Mouse (Mus musculus): ENCODE results near the gene Itpk1. TPM values are rescaled to one million over a fixed set of nuclear protein-coding genes. Genes with fewer than 3 reads are reported as not detected.

The Itpk1 gene
- polyA plus RNA-seq, 1 experiment = 64.9 TPM

DNA sequence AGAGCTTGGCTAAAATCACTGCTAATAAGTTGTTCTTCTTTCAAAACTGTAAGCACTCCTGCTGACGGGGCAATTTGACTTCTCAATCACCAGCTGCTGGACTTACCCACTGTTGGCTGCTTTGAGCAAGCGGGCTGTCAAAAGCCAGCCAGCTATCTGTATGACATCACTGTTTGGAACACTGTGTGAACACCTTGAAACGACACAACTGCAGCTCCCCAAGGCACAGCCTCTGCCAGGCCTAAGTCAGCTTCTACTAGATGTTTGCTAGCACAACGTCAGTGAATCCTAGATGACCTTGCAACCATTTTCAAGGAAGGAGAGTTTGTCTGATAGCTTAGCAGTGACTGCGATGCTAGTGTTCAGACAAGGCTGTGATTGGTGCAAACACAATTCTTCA lies 34.4 kb upstream of the Itpk1 start:
- WGBS = 64% methylated on average over 5 of the region's 5 CpGs
- Histone ChIP-seq H3K4me3 (replicated peaks; ENCODE audit: insufficient read depth, low read depth, low read length) (no peak overlapping the region), H3K27me3 (ENCODE audit: control insufficient read depth, insufficient read depth, low read length) (no peaks in the 10 kb centered on the region), H3K4me1 (ENCODE audit: control insufficient read depth, insufficient read depth, low read length) (no peaks in the 10 kb centered on the region; the same call in 1 of the 2 replicates), H3K27ac (ENCODE audit: insufficient read depth, low read length) (no peak overlapping the region)
- no peak for DNase-seq
- TF ChIP-seq CTCF (IDR thresholded peaks at IDR 0.05; ENCODE audit: borderline replicate concordance, insufficient read depth, low read depth, low read length) (no peak), POLR2A (IDR thresholded peaks at IDR 0.05; ENCODE audit: borderline replicate concordance, insufficient read depth, low read length) (no peak)

DNA sequence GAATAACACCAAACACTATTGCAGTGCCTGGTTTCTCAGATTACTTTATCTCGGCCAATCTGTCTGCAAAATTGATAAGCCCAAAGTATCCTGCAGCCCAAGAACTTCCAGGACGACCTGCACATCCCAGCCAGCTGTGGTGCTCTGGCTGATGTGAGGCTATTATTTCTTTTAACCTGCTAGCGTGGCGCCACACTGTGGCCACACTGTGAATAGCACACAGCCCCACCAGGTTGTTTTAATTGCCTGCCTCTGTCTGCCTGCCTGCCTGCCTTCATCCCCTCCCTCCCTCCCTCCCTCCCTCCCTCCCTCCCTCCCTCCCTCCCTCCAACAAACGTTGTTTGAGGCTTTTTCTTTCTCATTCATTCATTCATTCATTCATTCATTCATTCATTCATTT lies 28.7 kb upstream of the Itpk1 start:
- no peaks in the 10 kb centered on the region for H3K27me3 ChIP-seq (ENCODE audit: control insufficient read depth, insufficient read depth, low read length)
- 20% methylated on average over 4 of the region's 5 CpGs for WGBS
- H3K27ac ChIP-seq (ENCODE audit: insufficient read depth, low read length) = no peak overlapping the region
- H3K4me1 ChIP-seq (ENCODE audit: control insufficient read depth, insufficient read depth, low read length) = no peaks in the 10 kb centered on the region
- peak; percentile 59 for TF ChIP-seq CTCF (IDR thresholded peaks at IDR 0.05; ENCODE audit: borderline replicate concordance, insufficient read depth, low read depth, low read length)
- no peak for TF ChIP-seq POLR2A (IDR thresholded peaks at IDR 0.05; ENCODE audit: borderline replicate concordance, insufficient read depth, low read length)
- DNase-seq = peak in 1 of 2 experiments; percentile 38
- no peak overlapping the region for H3K4me3 ChIP-seq (replicated peaks; ENCODE audit: insufficient read depth, low read depth, low read length)

GRCm38 (mm10) chr12:102730798-102731619 lies 26.3 kb upstream of the Itpk1 start:
- no peak overlapping the region for H3K27ac ChIP-seq (ENCODE audit: insufficient read depth, low read length)
- H3K4me3 ChIP-seq (replicated peaks; ENCODE audit: insufficient read depth, low read depth, low read length) = peak overlapping the region; percentile 46
- no peaks in the 10 kb centered on the region for H3K27me3 ChIP-seq (ENCODE audit: control insufficient read depth, insufficient read depth, low read length)
- WGBS = 40% methylated on average over 16 of the region's 16 CpGs
- H3K4me1 ChIP-seq (ENCODE audit: control insufficient read depth, insufficient read depth, low read length) = no peaks in the 10 kb centered on the region
- DNase-seq = no peak
- no peak for TF ChIP-seq POLR2A (IDR thresholded peaks at IDR 0.05; ENCODE audit: borderline replicate concordance, insufficient read depth, low read length)
- TF ChIP-seq CTCF (IDR thresholded peaks at IDR 0.05; ENCODE audit: borderline replicate concordance, insufficient read depth, low read depth, low read length) = no peak

DNA sequence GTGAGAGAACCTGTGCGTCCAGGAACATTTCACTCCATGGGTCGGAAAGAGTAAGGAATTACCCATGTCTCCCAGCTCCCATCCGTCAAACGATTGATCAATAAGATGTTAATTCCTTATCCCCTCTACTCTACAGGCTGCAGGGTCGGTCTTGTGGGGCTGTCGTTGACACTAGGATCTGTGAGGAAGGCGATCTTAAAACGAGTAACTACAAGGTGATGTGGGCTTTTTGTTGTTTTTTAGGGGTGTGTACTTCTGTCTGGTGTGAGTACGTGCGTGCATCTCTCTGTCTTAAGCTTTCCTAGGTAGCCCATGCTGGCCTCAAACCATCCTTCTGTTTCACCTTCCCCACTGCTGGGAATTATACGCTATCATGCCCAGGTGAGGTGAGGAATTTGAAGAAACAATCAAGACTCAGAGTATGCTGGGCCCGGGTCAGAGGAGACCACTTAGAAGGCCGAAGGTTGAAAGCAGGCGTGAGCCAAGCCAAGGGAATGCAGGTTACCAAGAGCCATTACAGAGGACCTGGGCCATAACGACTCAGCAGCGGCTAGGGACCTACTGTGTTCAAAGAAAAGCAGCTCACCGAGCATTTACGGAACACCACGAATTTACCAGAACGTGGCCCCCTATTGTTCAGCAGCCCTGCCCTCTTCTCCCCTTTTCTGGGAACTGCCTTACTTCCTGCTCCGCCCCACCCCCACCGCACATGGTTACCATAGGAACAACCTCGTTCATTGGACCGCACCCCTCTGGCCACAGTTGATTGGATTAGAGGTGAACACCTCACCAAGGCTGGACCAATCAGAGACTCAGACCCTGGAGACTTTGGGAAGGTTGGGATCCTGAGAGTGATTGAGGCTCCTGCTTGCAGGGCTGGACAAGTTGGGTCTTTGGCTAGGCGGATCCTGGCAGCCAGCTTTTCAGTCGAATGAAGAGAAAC lies 25.4 kb upstream of the Itpk1 start:
- DNase-seq = peak; percentile 74 to 85
- no peak overlapping the region for H3K27ac ChIP-seq (ENCODE audit: insufficient read depth, low read length)
- H3K27me3 ChIP-seq (ENCODE audit: control insufficient read depth, insufficient read depth, low read length) = no peaks in the 10 kb centered on the region
- WGBS = 42% methylated on average over 26 of the region's 26 CpGs
- no peaks in the 10 kb centered on the region for H3K4me1 ChIP-seq (ENCODE audit: control insufficient read depth, insufficient read depth, low read length)
- H3K4me3 ChIP-seq (replicated peaks; ENCODE audit: insufficient read depth, low read depth, low read length) = peak overlapping the region; percentile 46
- TF ChIP-seq CTCF (IDR thresholded peaks at IDR 0.05; ENCODE audit: borderline replicate concordance, insufficient read depth, low read depth, low read length) (no peak), POLR2A (IDR thresholded peaks at IDR 0.05; ENCODE audit: borderline replicate concordance, insufficient read depth, low read length) (0 out of 2 replicates have a peak, but pooled peaks have one; percentile 21)

DNA sequence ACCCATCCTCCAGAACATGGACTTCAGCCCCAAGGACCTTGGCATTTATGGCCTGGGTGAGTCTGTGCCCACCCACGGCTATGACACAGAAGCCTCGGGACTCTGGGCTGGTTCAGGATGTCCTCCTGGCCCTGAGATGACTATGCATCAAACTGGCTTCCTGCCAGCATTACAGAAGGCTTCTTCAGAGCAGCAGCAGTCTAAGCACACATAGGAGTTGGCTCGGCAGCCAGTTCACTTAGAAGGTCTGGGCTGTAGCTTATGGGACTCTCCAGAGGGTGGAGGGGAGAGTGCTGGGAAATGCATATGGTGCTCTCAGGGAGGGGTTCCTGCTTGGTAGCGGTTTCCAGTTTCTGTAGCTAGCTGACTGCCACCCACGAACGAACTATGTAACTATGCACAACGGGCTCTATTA lies 21.0 kb upstream of the Itpk1 start:
- 30% methylated on average over 7 of the region's 7 CpGs for WGBS
- Histone ChIP-seq H3K27me3 (ENCODE audit: control insufficient read depth, insufficient read depth, low read length) (no peaks in the 10 kb centered on the region), H3K27ac (ENCODE audit: insufficient read depth, low read length) (no peak overlapping the region), H3K4me3 (replicated peaks; ENCODE audit: insufficient read depth, low read depth, low read length) (no peak overlapping the region), H3K4me1 (ENCODE audit: control insufficient read depth, insufficient read depth, low read length) (no peaks in the 10 kb centered on the region)
- peak; percentile 14 to 38 for DNase-seq
- TF ChIP-seq CTCF (IDR thresholded peaks at IDR 0.05; ENCODE audit: borderline replicate concordance, insufficient read depth, low read depth, low read length) = no peak
- TF ChIP-seq POLR2A (IDR thresholded peaks at IDR 0.05; ENCODE audit: borderline replicate concordance, insufficient read depth, low read length) = no peak

DNA sequence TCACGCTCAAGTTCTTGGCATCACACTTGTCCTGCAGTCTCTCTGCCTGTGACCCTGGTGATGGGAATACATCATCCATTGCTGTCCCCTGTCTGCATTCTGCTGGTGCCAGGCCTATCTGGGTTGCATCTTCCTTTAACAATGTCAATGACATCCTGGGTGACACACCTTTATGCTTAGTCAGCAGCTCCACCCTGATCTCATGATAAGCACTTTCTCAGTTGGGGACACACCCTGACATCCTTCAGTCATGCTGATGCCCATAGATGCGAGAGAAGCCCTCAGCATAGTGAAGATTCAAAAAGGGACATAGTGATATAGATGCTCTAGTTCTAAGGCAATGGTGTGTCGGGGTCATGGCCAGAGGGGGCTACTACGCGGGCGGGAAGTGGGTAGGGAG lies 20.4 kb upstream of the Itpk1 start:
- no peak overlapping the region for H3K27ac ChIP-seq (ENCODE audit: insufficient read depth, low read length)
- H3K27me3 ChIP-seq (ENCODE audit: control insufficient read depth, insufficient read depth, low read length) = no peaks in the 10 kb centered on the region
- H3K4me1 ChIP-seq (ENCODE audit: control insufficient read depth, insufficient read depth, low read length) = no peaks in the 10 kb centered on the region
- no peak for DNase-seq
- no peak for TF ChIP-seq CTCF (IDR thresholded peaks at IDR 0.05; ENCODE audit: borderline replicate concordance, insufficient read depth, low read depth, low read length)
- no peak overlapping the region for H3K4me3 ChIP-seq (replicated peaks; ENCODE audit: insufficient read depth, low read depth, low read length)
- WGBS = 87% methylated on average over 6 of the region's 6 CpGs

- H3K4me1 ChIP-seq (ENCODE audit: control insufficient read depth, insufficient read depth, low read length) = no peaks in the 10 kb centered on the region
- DNase-seq = no peak
- 77% methylated on average over 6 of the region's 6 CpGs for WGBS
- no peak overlapping the region for H3K4me3 ChIP-seq (replicated peaks; ENCODE audit: insufficient read depth, low read depth, low read length)
- H3K27me3 ChIP-seq (ENCODE audit: control insufficient read depth, insufficient read depth, low read length) = no peaks in the 10 kb centered on the region
- no peak overlapping the region for H3K27ac ChIP-seq (ENCODE audit: insufficient read depth, low read length)
- TF ChIP-seq POLR2A (IDR thresholded peaks at IDR 0.05; ENCODE audit: borderline replicate concordance, insufficient read depth, low read length) (no peak), CTCF (IDR thresholded peaks at IDR 0.05; ENCODE audit: borderline replicate concordance, insufficient read depth, low read depth, low read length) (no peak)
Observed at GRCm38 (mm10) chr12:102723861-102724260, 19.1 kb upstream of the Itpk1 start.

All from cerebellum, adult 2 months (tissue).